Mouse (Mus musculus) natural killer cell, adult 2 months (primary cell): ENCODE measurements around the gene Galr2.

Source experiments
- DNase-seq, 2 experiments: peaks; one replicate each; pipeline ENCODE4 v3.0.0; 2022; ENCODE audit warnings: low spot score in 2 of 2

The Galr2 gene

GRCm38 (mm10) chr11:116307019-116307725 is 26.4 kb downstream of the Galr2 start, which contains the start of gene Exoc7:
Gene Exoc7, minus strand, starts transcription at chr11:116307233.
- DNase-seq, result no peak

GRCm38 (mm10) chr11:116307762-116308531 is 27.2 kb downstream of the Galr2 start:
- DNase-seq, result no peak

GRCm38 (mm10) chr11:116309601-116310000 is 28.9 kb downstream of the Galr2 start:
- DNase-seq, result no peak

- DNase-seq, result no peak
Measured at GRCm38 (mm10) chr11:116311169-116311568, 30.4 kb downstream of the Galr2 start.

GRCm38 (mm10) chr11:116312359-116312758 is 31.6 kb downstream of the Galr2 start:
- DNase-seq, result no peak

- peak; percentile 81 to 87 for DNase-seq
Measured at GRCm38 (mm10) chr11:116318719-116319659, 38.2 kb downstream of the Galr2 start.

- DNase-seq, result no peak
Measured at GRCm38 (mm10) chr11:116326963-116327603, 46.3 kb downstream of the Galr2 start.

- no peak for DNase-seq
Measured at GRCm38 (mm10) chr11:116329314-116330210, 48.8 kb downstream of the Galr2 start.

- no peak for DNase-seq
Measured at GRCm38 (mm10) chr11:116330211-116330518, 49.4 kb downstream of the Galr2 start.

- DNase-seq, result no peak
Measured at GRCm38 (mm10) chr11:116332232-116332982, 51.7 kb downstream of the Galr2 start.

GRCm38 (mm10) chr11:116332983-116333270 is 52.2 kb downstream of the Galr2 start:
- DNase-seq, result no peak
